Mouse (Mus musculus): ENCODE data around the gene Tlcd2.

GRCm38 (mm10) chr11:75458628-75459041 is 2.9 kb upstream of the Tlcd2 start:
- TF ChIP-seq CTCF (conservative IDR thresholded peaks at IDR 0.05 in 1 of 2, IDR thresholded peaks at IDR 0.05 in 1 of 2; ENCODE audit: low read depth in 2 of 2, low read length in 2 of 2) (no peak), USF1 (IDR thresholded peaks at IDR 0.05; ENCODE audit: low read depth, low read length) (no peak), IRF4 (IDR thresholded peaks at IDR 0.05; ENCODE audit: low read depth, low read length) (no peak), MAZ (IDR thresholded peaks at IDR 0.05; ENCODE audit: low read depth, low read length) (peak; percentile 5; the same call in 1 of the 2 replicates), MAX (IDR thresholded peaks at IDR 0.05; ENCODE audit: low read length) (peak; percentile 70), TCF12 (IDR thresholded peaks at IDR 0.05; ENCODE audit: low read depth, low read length) (no peak; the same call in 1 of the 2 replicates), POLR2A (IDR thresholded peaks at IDR 0.05; ENCODE audit: low read depth, low read length) (0 out of 2 replicates have a peak, but pooled peaks have one; percentile 0), NRF1 (IDR thresholded peaks at IDR 0.05; ENCODE audit: low read depth, low read length) (no peak), EP300 (IDR thresholded peaks at IDR 0.05; ENCODE audit: low read length) (no peak; the same call in none of the 2 replicates), MEF2A (IDR thresholded peaks at IDR 0.05; ENCODE audit: borderline replicate concordance, low read depth, low read length) (peak; percentile 23; the same call in 1 of the 2 replicates), ELF1 (IDR thresholded peaks at IDR 0.05; ENCODE audit: low read depth, low read length) (no peak), CHD2 (IDR thresholded peaks at IDR 0.05; ENCODE audit: low read length) (no peak; the same call in 1 of the 2 replicates), KAT2A (IDR thresholded peaks at IDR 0.05; ENCODE audit: insufficient replicate concordance, low read length) (no peak; the same call in 1 of the 2 replicates)
